Mouse (Mus musculus) thymus, postnatal 14 days (tissue): Measurements from ENCODE around the gene Pdlim5.
"Not testable (repeated sequence)": the region's sequence is repeated elsewhere in the genome, so short reads cannot be mapped to it uniquely, and the experiment has no call there.

ENCODE experiments used
- DNase-seq: peaks from one replicate; pipeline ENCODE4 v3.0.0; 2021

Pdlim5 gene

DNA sequence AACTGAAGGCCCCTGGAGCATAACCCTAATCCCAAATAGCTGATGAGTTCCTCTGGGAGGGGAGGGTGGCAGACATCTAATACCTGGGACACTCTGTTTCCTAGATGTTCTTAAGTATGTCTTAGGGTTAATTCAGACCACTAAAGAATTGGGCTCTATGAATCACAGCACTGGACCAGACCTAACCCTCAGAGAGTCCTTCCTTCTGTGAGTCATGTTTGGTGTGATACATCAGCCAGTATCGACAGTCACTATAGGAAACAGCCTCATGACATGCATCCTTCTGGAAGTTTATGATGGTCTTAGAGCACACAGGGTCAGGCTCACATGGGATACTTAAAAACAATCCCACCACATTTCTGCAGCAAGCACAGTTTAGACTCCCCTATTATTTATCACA lies 143.4 kb downstream of the Pdlim5 start:
- DNase-seq = no peak

DNA sequence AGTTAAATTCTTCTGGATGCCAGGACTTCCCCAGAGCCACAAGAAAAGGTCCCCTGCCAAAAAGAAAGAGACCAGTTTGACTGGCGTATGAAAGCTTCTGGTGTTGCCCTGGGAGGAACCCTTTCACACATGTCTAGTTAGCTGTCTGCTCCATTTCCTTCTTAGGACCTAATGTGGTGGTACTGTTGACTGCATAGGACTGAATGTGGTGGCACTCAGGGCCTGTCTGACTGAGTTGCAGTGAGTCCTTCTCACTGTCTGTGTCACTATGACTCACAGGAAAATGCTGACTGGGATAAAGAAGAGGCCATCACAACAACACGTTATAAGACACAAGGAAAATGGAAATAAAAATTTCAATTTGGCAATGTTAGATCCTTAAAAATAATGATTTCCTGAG lies 146.0 kb downstream of the Pdlim5 start:
- DNase-seq = no peak

DNA sequence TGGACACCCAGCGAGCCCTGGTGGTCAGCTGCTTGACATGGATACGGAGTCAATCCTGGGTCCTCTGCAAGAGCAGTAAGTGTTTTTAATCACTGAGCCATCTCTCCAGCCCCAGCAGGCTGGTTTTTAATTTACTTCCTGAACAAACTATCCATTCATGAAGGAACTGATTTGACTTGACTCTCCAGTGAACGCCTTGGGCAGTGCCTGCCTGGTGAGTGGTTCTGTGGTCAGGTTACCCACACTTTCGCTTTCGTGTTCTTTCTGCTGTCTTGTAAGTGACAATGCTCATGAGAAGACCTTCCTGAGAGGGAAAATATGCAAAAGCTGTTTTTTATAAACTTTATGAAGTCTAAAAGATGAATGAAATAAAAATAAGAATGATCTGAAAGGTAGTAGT lies 152.2 kb downstream of the Pdlim5 start:
- no peak for DNase-seq

DNA sequence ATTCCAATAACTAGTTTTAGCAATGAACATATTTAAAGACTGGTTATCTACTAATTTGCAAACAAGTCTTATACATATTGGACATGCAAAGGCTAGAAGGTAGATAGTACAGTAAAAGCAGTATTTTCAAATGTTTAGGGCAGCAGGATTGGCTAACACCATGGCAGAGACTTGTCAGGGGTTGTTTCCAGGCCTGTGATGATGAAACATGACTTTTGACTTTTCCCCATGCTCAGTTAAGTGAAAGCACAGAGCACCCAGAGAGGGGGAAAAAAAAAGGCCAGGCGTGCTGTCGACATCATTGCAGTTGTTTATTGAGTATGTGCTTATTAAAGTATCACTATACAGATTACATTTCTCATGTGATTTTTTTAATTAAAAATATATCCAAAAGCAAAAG lies 156.2 kb downstream of the Pdlim5 start:
- DNase-seq = no peak

DNA sequence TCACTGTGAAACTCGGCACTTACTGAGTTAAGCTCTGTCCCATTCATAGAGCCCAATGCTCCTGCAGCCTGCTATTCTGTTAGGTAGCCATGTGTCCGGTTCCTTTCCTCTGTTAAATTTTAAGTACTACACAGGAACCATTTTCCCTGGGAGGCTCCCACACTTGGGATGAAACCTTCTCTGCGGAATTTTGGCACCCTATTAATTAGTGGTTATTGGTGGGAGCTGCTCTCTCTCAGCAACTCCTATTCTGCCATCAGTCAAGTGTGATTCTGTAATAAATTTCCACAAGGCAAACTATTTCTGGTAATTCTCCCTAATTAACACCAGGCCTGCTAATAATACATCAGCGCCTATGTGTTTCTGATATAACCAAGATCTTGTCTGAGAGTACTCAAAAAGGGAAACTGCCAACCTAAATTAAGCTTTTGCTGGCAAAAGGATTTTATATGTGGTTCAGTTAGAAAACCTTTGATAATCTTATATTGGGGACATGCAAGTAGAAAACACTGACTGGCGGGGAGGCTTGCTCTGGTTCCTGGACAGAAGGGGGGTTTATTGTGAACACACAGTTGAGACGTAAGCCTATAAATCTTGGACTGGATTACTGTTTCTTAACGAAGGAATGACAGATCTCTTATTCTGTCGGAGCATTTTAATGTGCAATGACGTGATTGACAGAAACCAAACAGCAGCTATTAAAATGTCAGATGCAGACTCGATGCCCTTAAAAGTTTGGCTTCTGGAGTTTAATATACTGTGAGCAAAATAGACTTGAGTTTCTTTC lies 157.0 kb downstream of the Pdlim5 start:
- no peak for DNase-seq

DNA sequence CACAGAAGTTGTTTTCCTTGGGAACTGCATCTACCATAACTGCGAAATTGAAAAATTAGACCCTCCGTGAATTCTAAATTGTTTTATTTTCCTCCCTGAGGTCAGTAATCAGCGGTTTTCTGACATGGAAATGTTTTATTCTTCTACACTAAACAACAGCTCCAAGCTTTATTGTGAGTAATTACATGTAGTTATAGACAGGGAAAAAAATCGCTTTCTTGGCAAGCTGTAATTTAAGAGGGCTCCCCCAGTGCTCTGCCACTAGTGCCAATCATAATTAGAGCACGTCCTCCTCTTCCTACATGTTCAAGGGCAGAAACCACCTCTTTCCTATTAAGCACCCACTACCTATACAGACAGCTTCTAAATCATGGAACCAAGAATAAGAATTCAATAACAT lies 157.9 kb downstream of the Pdlim5 start:
- DNase-seq = no peak

DNA sequence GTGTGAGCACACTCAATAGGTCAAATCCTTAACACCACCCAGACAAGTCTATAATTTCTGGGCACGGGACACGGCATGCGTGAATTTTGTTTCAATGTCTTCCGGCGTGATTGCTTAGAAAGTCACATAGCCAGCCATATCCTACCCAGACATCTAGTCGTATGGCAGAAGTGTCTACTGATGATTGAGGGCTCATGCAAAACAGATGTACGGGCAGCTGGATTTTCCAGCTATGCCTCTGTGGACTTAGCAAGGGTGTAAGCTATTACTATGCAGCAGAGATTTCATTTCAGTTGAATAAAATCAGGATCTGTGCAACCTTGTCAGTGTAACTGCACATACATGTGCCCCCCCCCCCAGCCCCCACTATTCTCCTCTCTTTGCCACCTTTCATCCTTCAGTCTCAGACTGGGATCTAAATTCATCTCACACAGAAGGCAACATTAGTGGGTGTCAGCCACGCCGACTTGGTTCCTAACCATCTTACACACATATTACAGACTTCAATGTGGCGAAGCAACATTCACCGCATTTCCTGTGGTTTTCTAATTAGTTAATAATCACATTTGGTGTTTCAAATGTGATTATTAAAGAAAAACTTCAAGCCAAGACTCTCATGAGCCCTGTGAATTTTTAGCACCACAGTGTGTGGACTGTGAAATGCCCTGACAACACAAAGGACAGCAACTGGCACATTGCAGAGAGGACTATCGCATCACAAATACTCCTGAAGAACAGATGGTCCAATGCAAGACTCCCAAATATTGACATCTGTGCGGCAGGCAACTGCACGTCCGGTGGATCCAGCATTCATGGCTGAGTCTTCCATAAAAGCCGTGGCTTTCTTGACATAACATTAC lies 161.7 kb downstream of the Pdlim5 start:
- DNase-seq = no peak

DNA sequence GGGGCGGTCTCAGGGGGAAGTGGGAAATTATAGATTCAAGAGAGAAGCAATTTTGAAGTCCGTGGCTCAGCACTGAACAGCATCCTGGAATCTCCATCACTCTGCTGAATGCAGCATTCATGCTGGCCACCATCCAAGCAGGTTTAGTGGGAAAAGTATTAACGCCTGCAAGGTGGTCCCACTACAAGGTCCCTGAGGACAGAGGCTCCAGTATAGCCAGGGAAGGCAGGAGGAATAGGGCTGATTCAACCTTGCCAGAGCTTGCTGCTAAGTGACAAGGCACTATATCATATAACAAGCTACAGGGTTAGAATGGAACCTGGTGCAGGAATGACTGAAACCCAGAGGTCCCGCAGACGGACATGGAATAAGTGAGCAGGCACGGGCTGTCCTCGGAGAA lies 166.8 kb downstream of the Pdlim5 start:
- no peak for DNase-seq

DNA sequence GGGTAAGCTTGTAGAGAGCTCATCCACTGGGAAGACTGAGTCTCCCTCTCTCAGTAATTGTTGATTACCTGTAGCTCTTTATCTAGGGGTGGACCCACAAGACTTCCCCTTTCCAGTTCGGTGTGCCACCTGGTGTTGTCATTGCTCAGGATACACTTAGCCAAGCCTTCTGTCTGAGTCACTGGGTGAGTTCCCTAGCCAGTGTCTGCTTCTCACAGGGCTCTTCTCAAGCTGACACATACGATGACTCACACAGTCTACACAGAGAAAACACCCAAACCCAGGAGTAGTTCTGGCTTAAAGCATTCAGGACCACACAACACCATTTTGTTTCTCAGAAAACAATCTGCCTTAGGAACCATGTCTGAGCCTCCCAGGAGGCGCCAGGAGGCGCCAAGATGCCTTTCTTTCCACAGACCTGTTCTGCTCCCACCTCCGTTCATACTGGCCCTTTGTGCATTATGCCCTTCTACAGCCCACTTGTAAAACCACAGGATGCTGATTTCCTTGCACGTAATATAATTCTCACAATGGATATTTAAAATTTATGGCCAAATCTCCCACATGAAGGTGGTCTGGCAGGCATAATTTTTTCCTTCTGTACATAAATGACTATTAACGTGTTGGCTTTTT lies 172.9 kb downstream of the Pdlim5 start:
- no peak for DNase-seq

DNA sequence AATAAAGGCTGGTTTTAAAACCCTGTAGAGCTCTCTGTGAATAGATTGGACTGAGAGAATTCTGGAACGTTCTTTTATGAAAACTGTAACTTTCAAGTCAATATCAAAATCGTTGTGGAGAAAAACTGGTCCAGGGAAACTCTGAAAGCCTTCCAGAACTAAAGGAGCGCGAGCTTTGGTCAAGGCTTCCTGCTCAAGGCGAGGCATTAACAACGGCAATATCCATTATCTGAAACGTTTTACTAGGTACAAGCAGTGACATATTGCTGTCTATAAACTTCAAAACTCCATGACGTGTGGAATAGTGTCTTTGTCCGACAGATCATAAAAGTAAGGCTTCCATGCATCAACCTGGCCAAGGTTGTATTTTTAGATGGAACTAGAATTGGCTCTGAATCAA lies 175.6 kb downstream of the Pdlim5 start:
- no peak for DNase-seq

DNA sequence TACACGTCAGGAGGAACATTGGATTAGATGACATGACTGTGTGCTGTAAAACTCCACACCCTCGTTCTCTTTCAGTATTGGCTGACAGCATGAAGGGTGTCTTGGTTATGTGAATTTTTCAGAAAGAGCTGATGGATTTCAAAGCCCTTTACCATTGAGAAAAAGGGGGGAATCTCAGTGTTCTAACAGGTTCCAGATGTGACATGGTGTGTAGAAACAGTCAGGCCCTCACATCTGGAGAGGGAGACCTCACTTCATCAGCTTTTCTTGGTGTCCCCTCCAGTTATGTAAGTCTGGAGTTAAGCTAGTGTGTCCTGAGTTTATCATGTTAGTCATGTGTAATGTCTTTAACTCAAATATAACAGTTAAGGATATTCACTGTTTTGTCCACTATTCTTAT lies 182.7 kb downstream of the Pdlim5 start:
- DNase-seq = no peak

DNA sequence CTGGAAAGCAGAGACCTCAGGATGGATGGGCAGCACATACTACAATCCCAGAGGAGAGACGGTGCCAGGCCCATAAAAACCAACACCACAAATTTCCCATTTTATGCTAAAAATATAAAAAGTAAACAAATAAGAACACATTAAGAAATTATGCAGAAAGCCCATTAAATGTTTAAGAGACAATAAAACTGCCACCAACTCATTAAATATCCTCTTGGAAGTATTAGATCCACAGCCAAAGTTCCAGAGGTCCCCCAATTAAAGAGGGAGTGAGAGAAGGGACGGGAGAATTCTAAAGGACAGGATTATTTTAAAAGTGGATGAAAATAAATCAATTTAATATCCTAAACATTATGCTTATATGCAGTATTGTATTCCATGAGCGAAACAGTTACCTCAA lies 183.3 kb downstream of the Pdlim5 start:
- no peak for DNase-seq

DNA sequence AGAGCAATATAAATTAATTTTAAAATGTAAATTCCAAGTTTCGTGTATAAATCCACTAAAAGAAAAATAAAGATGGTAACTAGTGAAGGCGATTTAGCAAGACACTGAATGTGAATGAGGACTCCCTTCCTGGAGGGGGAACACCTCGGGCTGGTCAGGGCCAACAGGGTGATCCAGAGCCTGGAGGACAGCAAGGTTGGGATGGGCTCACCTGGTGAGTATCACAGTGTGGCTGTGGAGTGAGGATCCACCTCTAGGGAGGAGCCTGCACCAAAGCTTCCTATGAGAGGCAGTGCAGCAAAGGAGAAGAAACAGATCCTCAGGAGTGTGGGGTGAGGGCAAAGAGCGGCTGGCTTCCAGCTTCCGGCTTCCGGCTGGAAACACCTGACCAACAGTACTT lies 185.5 kb downstream of the Pdlim5 start:
- no peak for DNase-seq

DNA sequence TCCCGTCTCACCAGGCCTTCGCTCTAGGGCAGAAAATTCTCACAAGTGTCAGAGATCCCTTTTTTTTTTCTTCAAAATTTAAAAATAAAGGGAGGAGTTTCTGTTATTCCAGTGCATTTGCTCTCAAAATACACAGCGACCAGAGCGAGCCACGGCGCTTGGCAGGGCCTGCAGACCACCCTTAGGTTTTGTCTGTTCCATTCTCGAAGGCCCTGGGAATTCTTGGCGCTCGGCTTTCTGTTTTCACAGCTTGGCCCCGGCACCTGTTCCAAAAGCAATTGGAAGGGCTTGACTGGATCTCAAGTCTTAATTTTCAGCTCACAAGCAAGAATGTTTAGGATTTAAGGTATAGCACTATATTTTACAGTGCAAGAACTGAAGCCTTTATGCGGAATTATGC lies 186.4 kb downstream of the Pdlim5 start:
- no peak for DNase-seq

DNA sequence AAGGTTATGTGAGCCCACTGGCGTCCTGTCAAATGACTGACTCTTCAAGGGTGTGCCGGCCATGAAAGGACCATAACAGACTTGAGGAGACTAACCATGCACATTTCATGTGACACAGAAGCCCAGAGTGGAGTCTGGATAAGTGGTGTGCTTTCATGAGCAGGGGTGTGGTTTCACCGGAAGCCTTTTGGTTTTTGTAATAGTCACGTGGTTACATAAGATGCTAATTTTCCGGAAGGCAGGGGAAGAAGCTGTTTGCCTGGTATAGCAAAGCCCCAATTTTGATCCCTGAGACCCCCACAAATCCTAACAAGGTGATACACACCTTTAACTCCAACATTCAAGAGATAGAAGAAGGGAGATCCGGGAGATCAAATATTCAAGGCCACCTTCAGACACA lies 188.0 kb downstream of the Pdlim5 start:
- no peak for DNase-seq

DNA sequence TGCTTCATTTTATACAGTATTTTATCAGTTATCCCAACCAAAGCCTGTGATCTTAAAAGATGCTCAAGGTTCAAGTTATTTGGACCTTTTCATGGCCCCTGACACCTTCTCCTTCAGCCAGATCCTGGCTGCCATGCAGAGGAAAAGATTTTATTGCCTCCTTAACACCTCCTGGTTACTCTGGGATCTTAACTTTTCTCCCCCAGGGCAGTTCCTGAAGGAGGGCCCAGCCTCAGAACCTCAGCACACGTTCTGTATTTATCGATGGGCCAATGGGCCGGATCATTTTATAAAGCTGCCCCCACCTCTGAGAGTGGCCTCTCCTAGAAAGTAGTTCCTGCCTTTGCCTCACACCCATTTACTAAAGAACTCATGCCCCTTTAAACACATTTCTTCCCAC lies 189.2 kb downstream of the Pdlim5 start:
- no peak for DNase-seq

DNA sequence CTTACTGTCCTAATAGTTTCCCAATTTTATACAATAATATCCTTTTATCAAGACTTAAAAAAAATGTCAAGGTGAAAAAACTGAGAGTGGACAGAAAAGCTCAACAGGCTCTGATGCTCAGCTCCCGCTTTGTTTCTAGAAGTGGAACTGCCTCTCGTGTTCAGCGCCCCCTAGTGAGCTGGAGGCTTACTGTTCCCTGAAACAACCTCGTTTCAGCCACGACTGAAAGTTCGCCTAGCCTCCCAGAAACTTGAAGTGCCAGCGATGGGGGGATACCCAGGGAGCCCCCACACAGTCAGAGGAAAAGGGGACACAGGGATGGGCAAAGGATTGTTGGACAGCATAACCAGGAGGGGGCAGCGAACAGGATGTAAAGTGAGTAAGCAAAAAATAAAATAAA lies 199.4 kb downstream of the Pdlim5 start:
- DNase-seq = no peak

DNA sequence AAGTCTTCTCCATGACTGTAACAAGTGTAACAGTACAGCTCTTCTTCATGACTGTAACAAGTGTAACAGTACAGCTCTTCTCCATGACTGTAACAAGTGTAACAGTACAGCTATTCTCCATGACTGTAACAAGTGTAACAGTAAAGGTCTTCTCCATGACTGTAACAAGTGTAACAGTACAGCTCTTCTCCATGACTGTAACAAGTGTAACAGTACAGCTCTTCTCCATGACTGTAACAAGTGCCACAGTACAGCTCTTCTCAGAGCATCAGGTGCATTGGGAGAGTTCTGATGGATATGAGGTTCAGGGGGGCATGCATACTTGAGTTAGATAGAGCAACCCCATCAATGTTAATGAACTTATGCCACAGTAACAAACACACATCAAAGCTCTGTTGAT lies 203.9 kb downstream of the Pdlim5 start:
- not testable (repeated sequence) for DNase-seq
